Mouse (Mus musculus) adrenal gland, postnatal 36 days (tissue): ENCODE measurements around the gene Cidec. TPM values are rescaled to one million over a fixed set of nuclear protein-coding genes. Genes with fewer than 3 reads are reported as not detected.
A peak's percentile ranks its signal among the peaks of the same experiment; 100 is the strongest.

Experiments used
- DNase-seq, 2 experiments: peaks; one replicate each; pipeline ENCODE4 v3.0.0; 2021; ENCODE audit warnings: mixed read lengths in 1 of 2
- total RNA-seq, 2 experiments: library from RNA; stranded (reverse); gene quantifications; 2 replicates each; pipeline ENCODE4 v1.2.3; 2021

Gene Cidec
- total RNA-seq, 2 experiments from 2014 or later = 344 to 362 TPM

- DNase-seq = no peak
Observed at GRCm38 (mm10) chr6:113406683-113407082, 28.9 kb downstream of the Cidec start.

DNA sequence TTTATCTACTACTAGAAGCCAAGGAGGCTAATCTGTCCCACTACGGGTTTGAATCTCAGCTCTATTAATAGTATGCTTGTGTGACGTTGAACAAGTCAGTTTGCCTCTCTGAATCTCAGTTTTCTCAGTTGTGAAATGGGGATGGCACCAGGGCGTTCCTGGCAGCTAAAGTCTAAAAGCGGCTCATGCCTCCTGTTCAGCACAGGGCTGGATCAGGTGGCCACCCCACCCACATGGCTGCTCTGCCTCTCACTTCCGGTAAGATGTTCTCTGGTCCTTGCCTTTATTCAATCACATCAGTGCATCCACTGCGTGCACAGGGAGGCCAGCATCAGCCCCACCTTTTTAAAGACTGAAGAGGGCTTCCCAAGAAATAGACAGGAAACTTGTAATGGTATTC, 30.1 kb downstream of the Cidec start:
- DNase-seq = no peak

GRCm38 (mm10) chr6:113404649-113405448, 30.7 kb downstream of the Cidec start:
- DNase-seq = no peak

GRCm38 (mm10) chr6:113402094-113402493, 33.5 kb downstream of the Cidec start:
- no peak for DNase-seq

GRCm38 (mm10) chr6:113396270-113397030, 39.1 kb downstream of the Cidec start:
- no peak for DNase-seq

DNA sequence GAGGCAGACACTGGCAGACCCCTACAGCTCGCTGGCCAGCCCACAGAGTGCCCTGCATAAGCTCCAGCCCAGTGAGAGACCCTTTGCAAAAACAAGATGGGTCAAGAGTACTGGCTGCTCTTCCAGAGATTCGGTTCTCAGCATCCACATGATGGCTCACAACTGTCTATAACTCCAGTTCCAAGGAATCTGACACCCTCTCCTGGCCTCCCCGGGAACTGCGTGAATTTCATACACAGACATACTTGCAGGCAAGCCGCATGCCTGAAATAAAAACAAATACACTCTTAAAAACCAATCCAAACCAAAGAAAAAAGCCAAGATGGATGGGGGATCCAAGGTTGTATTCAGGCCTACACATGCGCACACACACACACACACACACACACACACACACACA, 40.1 kb downstream of the Cidec start:
- no peak for DNase-seq

GRCm38 (mm10) chr6:113394811-113395210, 40.7 kb downstream of the Cidec start:
- DNase-seq = no peak

- DNase-seq = no peak
Observed at GRCm38 (mm10) chr6:113393951-113394350, 41.6 kb downstream of the Cidec start.

DNA sequence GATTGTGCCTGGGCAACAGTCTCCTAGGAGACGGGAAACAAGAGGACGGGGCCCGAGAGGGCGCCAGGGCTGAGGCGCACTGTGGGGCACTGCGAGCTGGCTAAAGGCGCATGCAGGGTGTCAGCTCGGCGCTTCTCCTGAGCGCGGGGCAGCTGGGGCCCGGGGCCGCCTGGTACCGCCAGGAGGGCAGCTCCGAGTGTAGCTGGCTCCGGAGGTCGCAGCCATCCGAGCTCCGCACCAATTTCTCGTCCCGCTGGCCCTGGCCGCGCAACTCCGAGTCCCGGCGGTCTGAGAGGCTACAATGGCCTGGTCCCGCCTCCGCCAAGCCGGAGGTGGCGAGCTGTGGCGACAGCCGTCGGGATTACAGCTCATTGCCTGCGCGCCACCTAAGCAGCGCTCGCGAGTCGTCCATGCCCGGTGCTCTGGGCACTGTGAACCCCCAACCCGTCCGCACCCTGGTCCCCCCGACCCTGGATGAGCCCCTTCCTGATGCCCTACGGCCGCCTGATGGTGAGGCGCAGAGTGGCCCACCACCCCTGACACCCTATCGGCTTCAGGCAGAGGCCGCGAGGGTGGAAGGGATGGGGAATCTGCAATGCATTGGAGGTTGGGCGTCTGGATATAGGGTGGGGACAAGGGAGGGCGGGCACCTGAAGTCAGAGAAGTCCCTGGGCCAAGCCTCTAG, 43.0 kb downstream of the Cidec start:
- peak; percentile 65 to 72 for DNase-seq

- DNase-seq = no peak
Observed at GRCm38 (mm10) chr6:113392015-113392386, 43.6 kb downstream of the Cidec start.

GRCm38 (mm10) chr6:113390715-113391114, 44.8 kb downstream of the Cidec start:
- no peak for DNase-seq

DNA sequence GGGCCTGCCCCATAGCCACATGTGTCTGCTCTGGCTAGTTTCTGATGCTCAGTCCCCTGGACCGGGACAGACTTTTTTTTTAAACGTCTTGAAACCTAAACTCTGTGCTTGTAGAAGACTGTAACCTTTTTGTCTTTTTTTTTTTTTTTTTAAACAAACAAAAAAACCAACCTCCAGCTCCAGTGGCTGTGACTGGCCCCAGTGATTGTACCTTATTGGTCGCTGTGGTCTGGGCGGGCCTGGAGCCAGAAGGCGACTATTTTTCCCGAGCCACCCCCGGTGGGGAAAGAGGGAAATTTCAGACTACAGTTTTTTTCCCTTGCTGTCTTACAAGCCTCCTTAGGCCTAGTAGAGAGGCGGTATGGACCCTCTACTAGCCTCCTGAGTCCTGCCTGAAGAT, 46.6 kb downstream of the Cidec start, which contains the start of gene Ttll3:
Gene Ttll3, plus strand, starts transcription at position 301 of the 400 bp plus-strand sequence.
- no peak for DNase-seq

DNA sequence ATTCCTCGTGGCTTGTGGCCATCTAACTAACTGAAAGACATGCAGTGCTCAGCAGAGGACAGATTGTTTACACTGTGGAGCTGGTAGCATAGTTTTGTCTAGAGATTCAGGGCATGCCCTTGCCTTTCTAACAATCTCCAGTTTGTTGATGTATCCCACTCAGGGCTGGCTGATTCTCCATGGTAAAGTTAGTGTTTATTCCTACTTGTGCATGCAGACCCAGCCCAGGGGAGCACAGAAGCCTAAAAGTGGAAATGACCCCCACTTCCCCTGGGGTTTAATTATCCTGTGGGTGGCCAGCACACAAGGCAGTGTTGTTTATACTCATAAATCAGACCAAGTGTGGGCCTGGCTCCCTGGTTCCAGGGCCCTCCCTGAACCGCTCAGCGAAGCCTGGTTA, 49.5 kb downstream of the Cidec start:
- no peak for DNase-seq

GRCm38 (mm10) chr6:113385160-113385714, 50.3 kb downstream of the Cidec start:
- DNase-seq = no peak

GRCm38 (mm10) chr6:113384351-113384927, 51.1 kb downstream of the Cidec start:
- DNase-seq = no peak

DNA sequence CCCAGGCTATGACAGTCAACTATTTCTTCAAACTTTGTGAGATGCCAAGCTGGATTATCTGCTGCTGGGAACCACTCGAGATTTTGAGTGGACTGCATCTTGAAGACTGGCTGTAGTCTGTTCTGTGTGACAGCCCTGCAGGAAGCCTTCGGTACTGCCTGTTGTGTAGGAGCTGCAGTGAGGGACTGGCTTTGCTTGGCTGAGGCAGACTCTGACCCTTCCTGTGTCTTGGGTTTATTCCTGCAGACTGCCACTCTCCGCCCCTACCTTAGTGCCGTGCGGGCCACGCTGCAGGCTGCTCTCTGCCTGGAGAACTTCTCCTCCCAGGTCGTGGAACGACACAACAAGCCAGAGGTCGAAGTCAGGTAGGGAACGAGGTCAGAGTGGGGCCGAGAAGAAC, 55.1 kb downstream of the Cidec start:
- DNase-seq = no peak

GRCm38 (mm10) chr6:113379246-113379645, 56.3 kb downstream of the Cidec start:
- no peak for DNase-seq

DNA sequence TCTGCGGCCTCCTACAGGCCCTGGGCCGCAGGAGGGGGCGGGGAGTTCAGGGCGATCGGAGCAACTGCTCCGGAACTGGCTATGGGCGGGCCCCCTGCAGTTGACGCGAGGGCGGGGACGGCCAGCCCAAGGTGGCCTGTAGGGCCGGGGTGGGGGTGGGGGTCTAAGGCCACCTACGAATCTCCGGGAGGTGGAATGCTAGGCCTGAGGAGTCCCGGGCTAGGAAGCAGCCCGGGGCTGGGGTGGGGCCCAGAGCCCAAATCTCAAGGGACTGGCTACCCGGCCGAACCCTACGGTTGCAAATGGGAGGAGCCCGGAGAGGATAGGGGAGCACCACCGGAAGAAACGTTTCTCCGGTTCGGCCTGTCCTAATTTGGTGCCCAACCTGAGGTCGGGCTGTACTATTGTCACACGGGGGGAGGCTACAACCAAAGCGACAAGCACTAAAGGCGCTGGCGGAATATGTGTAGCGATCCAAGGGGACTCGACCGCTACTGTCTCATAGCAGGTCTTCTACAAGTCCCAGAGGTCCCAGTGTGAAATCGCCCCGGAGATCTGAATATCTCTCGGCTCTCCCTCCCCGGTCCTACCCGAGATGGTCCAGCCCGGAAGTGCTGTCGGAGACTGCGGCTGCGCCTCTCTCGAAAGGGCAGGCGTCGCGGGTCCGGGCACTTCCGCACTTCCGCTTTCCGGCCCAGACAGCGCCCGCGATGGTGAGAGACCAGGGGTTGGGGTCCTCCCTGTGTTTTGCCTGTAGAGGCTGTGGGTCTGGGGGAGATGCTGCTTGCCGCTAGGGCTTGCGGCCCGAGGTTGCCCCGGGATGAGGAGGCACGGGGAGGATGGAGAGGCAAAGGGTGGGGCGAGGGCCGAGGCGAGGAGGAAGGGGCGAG, 57.8 kb downstream of the Cidec start, which contains the start of the genes Tada3 and Arpc4:
Gene Tada3, minus strand, starts transcription at position 388 of the 890 bp plus-strand sequence.
Gene Arpc4, plus strand, starts transcription at position 620 of the 890 bp plus-strand sequence.
- DNase-seq = peak; percentile 93 to 94

DNA sequence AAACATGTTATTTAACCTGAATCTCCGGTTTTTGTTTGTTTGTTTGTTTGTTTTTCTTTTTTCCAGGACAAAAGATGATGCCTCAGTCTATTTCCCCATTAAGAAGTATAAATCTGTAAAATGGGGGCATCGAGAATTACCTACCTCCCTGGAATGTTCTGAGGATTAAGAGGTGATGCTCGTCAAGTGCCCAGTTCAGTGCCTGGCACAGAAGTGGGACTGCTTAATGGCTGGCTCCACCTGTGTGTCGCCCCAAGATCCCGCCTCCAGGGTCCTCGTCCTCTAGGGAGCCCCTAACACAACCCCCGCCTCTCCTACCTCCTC, 58.4 kb downstream of the Cidec start:
- no peak for DNase-seq
